Mouse (Mus musculus): Measurements from ENCODE around the gene Rasgrf2.

Gene Rasgrf2

DNA sequence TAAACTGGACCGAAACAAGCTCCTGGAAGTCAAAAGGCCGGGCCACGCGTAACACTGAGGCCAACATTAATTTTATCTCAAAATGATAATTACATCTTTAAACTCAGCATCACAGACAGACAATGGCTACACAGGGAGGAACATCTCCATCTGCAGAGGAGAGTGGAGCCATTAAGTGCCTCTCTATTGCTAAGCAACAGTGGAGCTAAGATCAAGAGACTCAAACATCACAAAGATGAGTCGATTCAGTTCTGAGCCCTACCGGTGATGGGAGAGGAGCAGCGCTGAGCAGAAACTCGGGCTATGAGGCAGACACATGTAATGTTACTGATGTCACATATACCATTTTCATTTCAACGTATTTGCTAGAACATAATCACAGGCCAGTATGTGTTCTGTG, 191.3 kb downstream of the Rasgrf2 start:
- no peak for DNase-seq

DNA sequence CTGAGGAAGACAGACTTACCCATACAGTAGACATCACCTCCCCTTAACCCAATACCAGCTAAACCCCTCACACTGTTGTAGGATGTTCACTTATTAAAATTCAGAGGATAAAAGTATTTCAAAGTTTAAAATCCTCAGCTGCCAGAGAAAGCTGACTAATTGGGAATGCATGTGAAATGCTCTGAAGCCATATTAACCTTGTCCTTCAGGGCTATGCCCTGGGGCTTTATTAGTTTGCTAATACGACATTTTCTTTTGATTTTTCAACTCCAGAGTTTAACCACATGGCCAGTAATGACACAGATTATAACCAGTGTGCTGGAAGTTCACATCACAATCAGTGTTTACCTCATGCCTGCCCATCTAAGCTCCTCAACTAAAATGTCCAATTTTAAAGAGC, 192.6 kb downstream of the Rasgrf2 start:
- no peak for DNase-seq

DNA sequence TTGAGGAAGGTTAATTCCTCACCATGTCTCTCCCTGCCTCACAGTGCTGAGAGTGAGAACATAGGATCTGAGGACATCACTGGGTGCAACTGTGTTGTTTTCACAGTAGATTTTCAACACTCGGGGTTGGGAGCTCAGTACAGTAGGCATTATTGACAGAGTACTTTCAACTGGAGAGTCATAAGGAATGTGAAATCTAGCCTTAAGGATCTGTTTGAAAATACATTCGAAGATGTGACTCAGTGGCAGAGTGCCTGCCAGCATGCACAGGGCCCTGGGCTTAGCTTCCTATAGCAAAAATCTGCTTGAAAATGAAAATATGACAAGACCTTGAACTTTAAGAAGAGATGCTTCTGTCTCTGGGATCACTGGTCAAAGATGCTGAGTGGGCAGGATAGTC, 194.2 kb downstream of the Rasgrf2 start:
- no peak for DNase-seq

DNA sequence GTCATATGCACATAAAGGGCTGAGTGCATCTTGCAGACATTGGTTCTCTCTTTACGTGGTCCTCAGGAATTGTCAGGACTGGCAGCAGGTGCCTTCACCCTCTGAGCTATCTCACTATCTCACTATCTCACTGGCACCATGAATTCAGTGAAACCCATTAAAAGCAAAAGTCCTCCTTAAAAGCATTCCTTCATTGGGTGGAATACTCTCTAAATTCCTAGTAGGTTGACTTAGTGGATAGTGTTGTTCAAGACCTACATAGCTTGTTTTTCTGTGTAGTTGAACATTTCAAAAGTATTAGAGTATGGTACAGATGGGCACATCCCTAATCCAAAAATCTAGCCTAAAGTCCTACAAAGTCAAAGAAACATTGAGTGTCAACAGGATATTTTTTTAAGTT, 199.3 kb downstream of the Rasgrf2 start:
- no peak for DNase-seq

DNA sequence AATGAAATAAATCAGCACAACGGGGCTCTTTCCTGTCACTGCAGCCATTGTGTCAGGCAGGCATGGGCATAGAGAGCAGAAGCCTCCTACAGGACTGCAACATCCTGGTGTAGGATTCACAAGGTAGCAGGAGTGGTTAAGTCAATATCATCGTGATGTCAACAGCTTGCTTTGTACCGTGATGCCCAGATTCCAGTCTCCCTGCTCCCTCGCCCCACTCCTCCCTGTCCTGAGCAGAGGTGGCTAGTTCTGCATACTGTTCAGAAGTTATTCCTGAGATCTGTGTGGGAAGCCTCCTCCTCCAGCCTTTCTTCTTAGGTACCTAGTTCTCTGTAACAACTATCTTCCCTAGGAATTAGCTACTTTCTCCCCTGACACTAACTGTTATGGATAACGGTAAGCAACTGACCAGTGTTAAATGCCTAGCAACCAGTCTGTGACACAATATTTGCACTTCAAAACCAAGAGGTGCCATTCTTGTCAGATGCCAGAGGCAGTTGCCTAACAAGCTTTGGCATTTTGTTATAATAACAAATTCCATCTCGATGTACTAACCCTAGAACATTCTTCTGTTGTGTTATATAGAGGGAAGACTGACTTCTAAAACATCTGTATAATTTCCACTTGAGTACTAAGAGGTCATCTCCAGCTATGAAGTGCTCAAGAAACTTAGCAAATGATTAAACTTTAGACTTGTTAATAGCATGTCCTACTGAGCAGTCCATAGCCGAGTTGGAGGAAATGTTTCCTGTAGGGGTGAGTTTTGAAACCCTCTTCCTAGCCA, 201.3 kb downstream of the Rasgrf2 start:
- DNase-seq = no peak

DNA sequence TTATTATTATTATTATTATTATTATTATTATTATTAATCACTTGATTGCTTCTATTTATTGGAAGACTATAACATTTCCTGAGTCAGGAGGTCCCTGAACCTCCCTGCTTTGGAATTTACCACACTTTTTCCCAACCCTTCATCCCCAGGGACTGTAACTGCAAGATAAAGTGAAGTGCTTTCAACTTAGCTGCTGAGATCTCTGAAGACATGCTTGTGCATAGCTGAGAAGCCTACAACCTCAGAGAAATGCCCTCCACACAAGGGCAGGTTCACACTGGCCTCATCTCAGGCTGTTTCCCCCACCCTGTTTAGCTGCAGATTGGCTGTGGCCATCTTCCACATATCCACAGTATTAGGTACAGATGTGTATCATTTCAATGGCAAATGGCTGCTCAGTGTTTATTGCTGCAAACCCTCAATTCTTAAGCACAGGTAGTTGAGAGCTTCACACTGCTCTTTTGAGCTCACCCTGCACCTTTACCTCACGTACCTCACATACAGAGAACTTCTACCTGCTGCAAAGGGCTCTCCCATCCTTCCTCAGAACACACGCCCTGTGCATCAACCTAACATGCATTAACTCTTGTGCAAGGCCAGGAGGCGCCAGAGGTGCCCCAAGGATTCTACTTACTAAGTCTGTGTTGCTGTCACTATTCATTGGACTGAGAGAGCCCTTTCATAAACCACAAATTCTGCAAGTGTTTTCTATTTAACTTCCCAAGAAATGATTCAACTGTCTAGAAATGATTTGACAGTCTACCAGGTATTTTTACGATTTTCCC, 202.7 kb downstream of the Rasgrf2 start:
- no peak for DNase-seq

DNA sequence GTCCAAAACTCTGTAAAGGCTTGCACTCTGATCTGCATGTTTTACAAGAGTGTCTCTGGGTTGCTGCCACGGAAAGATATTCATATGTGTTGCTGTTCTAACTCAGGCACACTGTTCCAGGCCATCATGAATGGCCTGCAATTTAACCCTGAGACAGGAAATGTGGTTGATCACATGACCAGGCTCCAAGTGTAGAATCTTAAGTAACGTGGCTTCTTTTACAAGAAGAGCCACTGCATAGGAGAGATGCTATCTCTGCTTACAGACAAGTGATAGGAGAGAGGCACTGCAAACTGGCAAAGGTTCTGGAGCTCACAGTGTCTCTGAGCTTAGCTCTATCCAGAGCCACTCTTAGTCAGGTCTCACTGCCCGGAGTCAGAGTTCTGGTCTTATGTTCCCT, 210.4 kb downstream of the Rasgrf2 start:
- no peak for DNase-seq

DNA sequence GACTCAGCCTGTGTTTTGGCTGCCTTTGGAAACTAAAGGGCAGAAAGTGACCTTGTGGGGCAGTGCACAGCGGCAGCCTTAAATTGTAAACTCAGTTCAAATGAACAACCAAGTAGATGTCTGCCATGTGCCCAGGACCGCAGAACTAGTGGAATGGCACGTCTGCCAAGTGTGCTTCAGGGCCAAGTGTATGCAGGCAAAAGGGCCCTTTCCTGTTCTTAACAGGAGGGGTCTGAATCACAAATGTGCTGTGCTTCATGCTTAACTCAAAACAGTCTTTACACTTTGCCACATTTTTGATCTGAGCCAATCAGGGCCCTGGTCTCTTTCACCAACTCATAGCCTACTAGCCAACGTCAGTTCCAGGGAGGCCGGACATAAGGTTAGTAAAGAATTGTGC, 212.7 kb downstream of the Rasgrf2 start:
- no peak for DNase-seq

DNA sequence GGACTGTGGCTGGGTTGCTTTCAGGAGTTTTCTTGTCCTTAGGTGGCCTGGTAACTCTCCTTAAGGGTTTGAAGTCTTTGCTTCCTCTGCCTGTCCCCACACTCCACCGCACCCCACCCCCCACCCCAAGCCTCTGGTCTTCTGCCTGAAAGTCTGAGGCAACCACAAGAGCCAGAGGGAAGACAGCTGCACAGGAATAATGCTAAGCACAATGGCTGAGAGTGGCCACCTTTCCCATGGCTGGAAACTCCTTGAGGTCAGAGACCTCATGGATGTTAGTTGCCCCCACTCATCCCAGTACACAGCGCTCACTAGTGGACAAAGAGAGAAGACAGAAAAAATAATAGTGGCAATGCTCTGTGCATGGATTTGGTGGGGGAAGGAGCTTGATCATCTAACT, 213.6 kb downstream of the Rasgrf2 start:
- DNase-seq = no peak

DNA sequence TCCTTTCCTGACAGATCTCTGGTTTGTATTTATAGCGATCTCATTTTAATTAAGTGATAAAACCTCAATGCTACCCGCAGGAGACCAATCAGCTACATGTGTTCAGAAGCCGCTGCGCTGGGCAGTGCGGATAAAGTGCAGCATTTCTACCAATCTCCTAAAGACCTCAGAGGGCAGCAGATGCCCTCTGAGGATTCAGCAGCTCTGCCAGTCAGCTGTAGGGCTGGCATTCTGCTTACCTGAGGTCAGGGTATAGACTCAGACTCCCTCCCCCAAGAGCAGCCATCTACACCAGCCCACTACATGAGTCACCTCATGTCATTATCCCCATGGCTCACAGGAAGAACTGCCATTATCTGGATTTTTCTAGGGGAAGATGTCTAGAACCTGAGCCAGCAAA, 215.1 kb downstream of the Rasgrf2 start:
- DNase-seq = no peak

DNA sequence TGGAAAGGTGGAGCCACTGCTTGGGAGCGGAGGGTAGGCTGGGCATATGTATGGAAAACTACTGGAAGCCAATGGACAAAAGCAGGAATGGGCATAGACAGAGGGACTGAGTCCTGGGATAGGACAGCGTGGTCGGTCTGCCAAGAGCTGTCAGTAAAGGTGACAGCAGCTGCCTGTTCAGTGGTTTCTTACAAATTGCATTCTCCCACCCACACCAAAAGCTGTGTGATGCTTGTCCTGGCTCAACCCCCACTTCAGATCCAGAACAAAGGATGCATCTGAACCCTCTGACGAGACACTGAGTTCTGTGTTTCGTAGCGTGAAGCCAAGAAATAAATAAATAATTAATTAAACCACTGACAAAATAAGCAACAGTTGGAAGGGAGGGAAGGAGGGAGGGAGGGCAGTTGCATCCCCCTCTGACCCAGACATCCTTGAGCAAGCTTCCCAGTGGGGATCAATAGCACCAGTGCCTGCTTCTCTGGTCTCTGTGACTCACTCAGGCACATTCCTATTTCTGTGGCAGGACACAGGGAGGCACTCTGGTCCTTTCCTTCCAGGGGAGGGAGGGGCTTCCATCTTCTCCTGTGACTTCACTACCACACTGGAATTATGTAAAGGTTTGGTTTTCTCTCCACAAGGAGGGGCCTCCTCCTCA, 215.7 kb downstream of the Rasgrf2 start:
- DNase-seq = no peak

DNA sequence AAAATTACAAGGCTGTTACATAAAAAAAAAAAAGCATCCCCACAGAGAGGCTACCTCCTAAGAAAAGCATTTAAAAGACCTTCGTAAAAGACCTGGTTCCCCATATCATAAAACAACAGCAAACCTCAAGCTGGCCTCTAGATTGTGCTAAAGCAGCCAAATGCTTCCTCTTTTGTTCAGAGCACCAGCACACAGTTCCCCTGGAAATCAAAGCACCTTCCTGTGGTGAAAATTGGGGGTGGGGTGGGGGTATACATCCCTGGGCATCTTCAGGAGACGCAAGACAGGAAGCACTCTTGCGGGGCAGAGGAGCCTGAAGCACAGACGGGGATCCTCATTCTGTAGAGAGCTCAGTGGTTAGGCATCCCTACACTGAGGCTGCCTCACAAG, 216.3 kb downstream of the Rasgrf2 start:
- no peak for DNase-seq

DNA sequence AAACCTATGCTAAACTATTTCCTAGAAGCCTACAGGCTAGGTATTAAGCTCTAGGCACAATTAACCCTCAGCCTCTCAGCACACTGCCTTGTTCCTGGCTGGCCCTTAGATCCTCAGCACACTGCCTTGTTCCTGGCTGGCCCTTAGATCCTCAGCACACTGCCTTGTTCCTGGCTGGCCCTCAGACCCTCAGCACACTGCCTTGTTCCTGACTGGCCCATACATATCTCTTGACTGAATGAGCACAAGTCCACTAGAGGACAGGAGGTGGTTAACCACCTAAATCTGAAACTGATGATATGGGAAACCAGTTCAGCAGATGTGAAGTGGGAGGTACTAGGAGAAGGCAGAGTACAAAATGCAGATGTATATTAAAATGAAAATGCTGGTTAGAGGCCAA, 219.8 kb downstream of the Rasgrf2 start:
- DNase-seq = no peak

DNA sequence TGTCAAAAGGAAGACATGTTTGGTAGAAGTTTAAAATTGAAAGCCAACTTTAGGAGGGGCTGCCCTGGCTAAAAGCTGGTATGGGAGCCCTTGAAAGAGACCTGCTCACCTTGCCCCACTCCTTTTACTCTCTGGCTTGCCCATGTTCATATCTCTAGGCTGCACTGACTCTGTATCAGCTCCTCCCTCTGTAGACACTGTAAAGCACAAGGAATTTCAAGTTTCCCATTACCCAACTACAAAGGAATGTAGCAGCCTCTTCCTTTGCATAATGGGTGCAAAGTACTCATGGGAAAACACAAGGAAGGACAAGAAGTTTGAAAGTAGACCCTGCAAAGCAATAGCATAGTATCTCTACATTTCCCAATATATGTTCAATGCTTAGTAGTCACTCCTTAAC, 220.2 kb downstream of the Rasgrf2 start:
- no peak for DNase-seq

DNA sequence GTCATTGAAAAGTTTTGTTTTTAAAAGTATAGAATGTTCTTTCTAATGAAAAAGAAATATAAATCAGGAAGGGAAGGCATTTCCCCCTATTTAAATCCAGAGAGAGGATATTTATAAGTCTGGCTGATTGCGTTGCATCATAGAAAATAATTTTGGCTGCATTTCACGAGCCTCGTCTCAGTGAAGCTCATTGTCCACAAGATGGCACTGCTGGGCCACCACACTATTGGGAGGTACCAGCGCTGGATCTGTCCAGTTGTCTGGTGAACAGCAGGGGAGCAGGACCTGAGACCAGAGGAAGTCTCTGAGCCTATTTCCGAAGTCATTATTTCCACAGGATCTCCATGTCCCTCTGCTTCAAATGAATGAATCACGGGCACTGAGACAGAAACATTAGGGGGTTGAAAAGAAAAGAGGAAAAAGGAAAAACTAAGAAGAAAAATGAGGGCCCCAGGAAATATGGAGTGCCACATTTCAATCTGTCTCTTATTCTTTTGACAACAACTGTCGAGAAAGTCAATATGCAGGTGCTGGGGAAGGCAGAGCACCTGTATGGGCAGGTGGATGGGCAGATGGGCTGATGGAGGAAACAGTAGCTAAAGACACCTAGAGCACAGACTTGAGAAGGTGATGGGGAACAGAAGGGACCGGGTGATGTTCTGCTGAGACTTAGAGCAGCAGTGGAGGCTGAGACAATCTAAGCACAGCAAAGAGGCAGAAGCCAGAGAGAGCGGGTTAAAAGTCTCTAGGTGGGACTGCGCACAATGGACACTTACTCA, 223.1 kb downstream of the Rasgrf2 start:
- peak; percentile 74 to 75 for DNase-seq

DNA sequence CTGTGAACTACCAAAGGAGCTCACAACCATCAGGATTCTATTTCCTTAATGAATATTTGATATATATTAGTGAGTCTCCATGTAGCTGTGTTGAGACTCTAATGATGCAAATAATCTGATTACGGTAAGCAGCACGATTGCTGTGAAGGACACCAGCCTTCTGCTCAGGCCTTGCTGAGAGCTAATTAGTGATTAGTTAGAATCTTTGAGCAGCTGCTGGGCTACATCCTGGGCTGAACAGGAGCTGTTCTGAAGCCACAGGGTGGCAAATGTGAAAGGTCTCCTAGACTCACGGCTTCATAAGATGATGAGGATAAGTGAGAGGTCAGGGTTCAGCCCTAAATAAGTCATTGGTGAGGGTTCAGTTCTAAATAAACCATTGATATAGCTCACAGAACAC, 225.1 kb downstream of the Rasgrf2 start:
- no peak for DNase-seq

DNA sequence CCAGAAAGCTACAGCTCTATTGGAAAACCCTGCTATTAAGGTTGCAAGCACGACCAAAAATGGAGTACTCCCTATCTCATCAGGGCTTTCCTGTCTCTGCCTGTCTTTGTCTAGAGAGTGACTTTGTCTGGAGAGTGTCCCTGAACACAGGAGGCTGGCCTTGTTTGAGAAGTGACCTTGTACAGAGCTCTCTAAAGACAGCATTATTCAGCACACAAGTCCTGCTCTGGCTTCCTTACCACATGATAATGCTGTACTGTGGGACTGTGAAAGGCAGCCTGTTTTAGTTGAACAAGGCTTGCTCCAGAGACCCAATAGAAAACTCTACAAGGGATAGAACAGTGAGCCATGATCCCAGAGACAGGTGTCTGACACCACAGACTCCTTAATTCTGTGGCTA, 235.0 kb downstream of the Rasgrf2 start:
- no peak for DNase-seq

DNA sequence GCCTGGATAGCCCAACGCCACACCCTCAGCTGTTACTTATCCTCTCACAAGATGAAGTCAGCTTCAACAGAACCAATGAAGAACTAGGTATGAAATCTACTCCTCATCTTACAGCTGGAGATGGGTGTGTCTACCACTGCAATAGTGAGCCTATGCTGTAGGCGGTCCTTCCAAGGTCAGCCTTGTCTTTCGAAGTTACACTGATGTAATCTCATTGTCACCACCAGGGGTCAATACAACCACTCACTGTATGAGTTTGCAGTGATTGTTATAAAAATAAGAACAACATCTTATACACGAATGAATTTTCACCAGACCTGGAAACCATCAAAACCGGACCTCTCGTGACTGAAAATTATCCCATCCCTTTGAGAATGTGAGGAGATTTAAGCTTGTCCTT, 238.3 kb downstream of the Rasgrf2 start:
- DNase-seq = peak; percentile 3 to 19

DNA sequence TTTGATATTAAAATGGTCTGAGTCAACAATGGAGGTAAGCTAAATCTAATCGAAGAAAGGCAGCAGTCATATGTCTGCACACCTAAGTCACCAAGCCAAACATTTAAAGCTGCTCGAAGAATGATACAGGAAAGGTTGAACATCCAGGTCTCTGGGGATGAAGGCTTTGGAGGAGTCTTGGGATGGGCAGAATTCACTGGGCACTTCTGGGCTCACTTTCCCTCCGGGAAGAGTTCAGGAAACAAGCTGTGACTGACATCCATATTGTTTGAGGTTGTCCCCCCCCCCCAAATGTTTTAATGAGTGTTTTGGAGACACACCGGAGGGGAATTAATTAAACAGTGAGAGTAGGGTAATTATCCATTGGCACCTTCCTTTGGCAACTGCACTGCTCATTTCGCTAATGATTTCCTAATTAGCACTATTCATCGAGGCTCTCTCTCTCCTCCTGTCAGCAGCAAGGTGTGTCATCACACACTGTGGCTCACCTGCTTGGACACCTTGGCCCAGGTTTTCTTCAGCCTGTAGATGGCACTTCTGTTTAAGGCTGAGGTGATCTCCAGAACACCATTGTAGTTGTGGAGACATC, 241.3 kb downstream of the Rasgrf2 start:
- DNase-seq = no peak

DNA sequence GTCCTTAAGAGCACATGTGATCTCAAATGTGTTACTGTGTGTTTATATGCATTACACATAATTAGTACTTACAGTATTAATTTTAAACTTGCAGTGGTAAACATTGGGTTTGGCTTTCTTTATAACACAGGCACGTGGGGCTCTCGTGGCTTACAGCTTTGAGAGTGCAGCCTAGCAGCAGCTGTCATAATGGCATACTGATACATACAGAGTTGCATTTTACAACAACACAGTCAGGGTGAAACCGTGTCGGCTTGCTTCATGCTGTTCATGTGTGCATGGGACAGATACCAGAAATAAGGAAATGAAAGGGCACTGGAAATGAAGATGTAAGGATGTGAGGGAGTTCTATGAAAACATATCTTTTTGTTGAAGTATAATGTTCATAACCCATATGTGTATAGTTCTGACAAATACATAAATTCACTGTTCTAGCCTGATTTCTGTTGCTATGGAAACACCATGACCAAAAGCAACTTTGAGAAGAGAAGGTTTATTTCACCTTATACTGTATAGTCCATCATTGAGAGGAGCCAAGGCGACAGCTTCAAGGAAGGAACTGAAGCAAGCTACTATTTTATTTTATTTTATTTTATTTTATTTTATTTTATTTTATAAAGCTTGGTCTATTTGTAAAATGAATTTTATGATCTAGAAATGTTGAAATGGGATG, 246.6 kb downstream of the Rasgrf2 start:
- no peak for DNase-seq

DNA sequence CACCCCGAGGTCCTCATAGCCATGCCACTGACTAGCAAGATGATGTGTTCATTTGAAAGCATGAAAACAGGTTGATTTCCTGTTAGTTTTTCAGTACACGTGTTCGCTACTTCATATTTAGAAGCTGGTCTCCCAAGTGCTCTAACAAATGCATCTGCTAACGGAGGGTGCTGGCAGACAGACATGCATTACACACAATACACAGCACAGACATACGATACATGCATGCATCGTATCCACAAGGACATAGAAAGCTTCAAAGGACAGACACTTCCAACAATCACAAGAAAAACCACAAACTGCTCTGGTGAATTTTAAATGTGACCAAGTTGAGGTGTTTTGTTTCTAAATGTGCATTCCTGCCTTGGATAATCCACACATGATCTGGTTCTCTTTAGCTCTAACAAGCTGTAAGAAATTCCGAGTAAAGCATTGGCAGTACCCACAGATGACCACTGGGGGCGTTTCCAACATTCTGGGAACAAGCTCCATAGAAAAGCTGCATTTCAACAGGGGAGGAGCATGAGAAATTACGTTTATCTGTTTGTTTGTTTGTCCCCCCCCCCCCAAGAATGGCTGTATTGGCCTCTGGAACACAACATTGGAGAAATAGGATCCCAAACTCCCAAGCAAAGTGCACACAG, 249.5 kb downstream of the Rasgrf2 start:
- DNase-seq = peak; percentile 28 to 34

DNA sequence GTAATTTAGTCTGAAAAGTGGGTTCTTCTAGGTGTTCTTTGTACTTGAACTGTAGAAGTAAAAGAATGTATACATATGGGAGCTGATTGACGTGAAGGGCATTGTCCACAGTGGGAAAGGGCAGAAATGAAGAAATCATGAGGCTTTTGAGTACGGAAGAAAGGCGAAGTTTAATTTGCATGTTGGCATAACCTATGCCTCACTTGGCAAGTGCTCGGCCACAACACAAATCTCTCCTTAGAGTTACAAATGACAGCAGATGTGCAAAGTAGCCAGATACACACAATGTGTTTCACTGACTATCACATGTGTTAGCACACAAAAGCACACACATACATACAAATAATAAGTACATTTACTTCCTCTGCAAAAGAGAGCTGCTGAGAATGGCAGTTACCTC, 251.2 kb downstream of the Rasgrf2 start:
- no peak for DNase-seq

Data from B cell, adult 2 months (primary cell).